In genomic region chr6:122873871-122874719, GRCm38 (mm10) we compare ENCODE assay signal across 8 mouse cellular contexts. TPM values are rescaled to one million over a fixed set of nuclear protein-coding genes. Genes with fewer than 3 reads are reported as not detected.
DNase-seq lines count a peak whose midpoint lies in the region; ATAC-seq and TF ChIP-seq lines count a peak whose summit lies in the region.

Gene Necap1 (plus strand): TSS chr6:122874474.

- peaks cover 65% of the 10 kb centered on the region for H3K4me1 ChIP-seq in bone marrow macrophage, adult 2 months (ENCODE audit: control insufficient read depth, insufficient read depth, low read length)
- H3K4me1 ChIP-seq in embryonic fibroblast, embryonic 13.5 days (ENCODE audit: control insufficient read depth, insufficient read depth, low read length), result peaks cover 5% of the 10 kb centered on the region
- H3K4me1 ChIP-seq in kidney, embryonic 14.5 days (ENCODE audit: control insufficient read depth, insufficient read depth, low read length), result peaks cover 9% of the 10 kb centered on the region; the same call in 1 of the 2 replicates
- H3K4me1 ChIP-seq in limb, embryonic 15.5 days, result peaks cover 11% of the 10 kb centered on the region

- 10% methylated on average over 34 of the region's 43 CpGs for WGBS in kidney, embryonic 14.5 days
- 7% methylated on average over 43 of the region's 43 CpGs for WGBS in limb, embryonic 15.5 days

- peak within 1 kb of the TSS; percentile 99 for H3K27ac ChIP-seq in bone marrow macrophage, adult 2 months (ENCODE audit: insufficient read depth, low read depth, low read length)
- H3K27ac ChIP-seq in embryonic fibroblast, embryonic 13.5 days (ENCODE audit: insufficient read depth, low read length), result peak within 1 kb of the TSS; percentile 78
- H3K27ac ChIP-seq in kidney, embryonic 14.5 days (ENCODE audit: low read depth, low read length), result peak within 1 kb of the TSS; percentile 55; the same call in 1 of the 2 replicates
- H3K27ac ChIP-seq in limb, embryonic 15.5 days, result peak within 1 kb of the TSS; percentile 90

- peak within 1 kb of the TSS; percentile 88 for H3K9ac ChIP-seq in kidney, embryonic 14.5 days (ENCODE audit: low read depth, low read length)
- H3K9ac ChIP-seq in limb, embryonic 15.5 days, result peak within 1 kb of the TSS; percentile 84

- DNase-seq in A20 (ENCODE audit: low read depth, low spot score), result peak; percentile 96
- DNase-seq in heart, adult 9 months (ENCODE audit: low spot score in 2 of 2), result peak; percentile 93 to 97
- peak; percentile 92 to 96 for DNase-seq in monocyte, adult 2 months (ENCODE audit: low read depth in 1 of 2, low spot score in 2 of 2)
- DNase-seq in spleen, postnatal 36 days (ENCODE audit: low spot score in 2 of 2), result peak; percentile 94 to 95

- ATAC-seq in kidney, embryonic 14.5 days (ENCODE audit: low FRiP score, low TSS enrichment), result peak; percentile 99
- peak; percentile 90 for ATAC-seq in limb, embryonic 15.5 days (ENCODE audit: insufficient number of reproducible peaks, low FRiP score, low TSS enrichment, low read depth)

- H3K4me3 ChIP-seq in bone marrow macrophage, adult 2 months (ENCODE audit: insufficient read depth, low read length), result peak within 1 kb of the TSS; percentile 90
- peak within 1 kb of the TSS; percentile 99 for H3K4me3 ChIP-seq in embryonic fibroblast, embryonic 13.5 days (ENCODE audit: insufficient read depth, low read length)
- H3K4me3 ChIP-seq in kidney, embryonic 14.5 days (ENCODE audit: low read length), result peak within 1 kb of the TSS; percentile 89
- H3K4me3 ChIP-seq in limb, embryonic 15.5 days, result peak within 1 kb of the TSS; percentile 88

- no peaks in the 10 kb centered on the region for H3K9me3 ChIP-seq in kidney, embryonic 14.5 days (ENCODE audit: control insufficient read depth, low read length)
- no peaks in the 10 kb centered on the region for H3K9me3 ChIP-seq in limb, embryonic 15.5 days

- no peak for TF ChIP-seq POLR2A in bone marrow macrophage, adult 2 months (IDR thresholded peaks at IDR 0.05; ENCODE audit: borderline replicate concordance, low read depth, low read length)
- peak; percentile 82 for TF ChIP-seq POLR2A in embryonic fibroblast, embryonic 13.5 days (IDR thresholded peaks at IDR 0.05; ENCODE audit: low read depth, low read length)

- H3K27me3 ChIP-seq in kidney, embryonic 14.5 days (ENCODE audit: control insufficient read depth, insufficient read depth, low read length), result no peaks in the 10 kb centered on the region
- no peaks in the 10 kb centered on the region for H3K27me3 ChIP-seq in limb, embryonic 15.5 days

- H3K36me3 ChIP-seq in kidney, embryonic 14.5 days (ENCODE audit: control insufficient read depth, insufficient read depth, low read length), result peaks cover 12% of the 10 kb centered on the region; the same call in 1 of the 2 replicates
- H3K36me3 ChIP-seq in limb, embryonic 15.5 days, result peaks cover 14% of the 10 kb centered on the region; the same call in 1 of the 2 replicates

- peak; percentile 47 for TF ChIP-seq CTCF in bone marrow macrophage, adult 2 months (IDR thresholded peaks at IDR 0.05; ENCODE audit: low read depth, low read length)
- TF ChIP-seq CTCF in embryonic fibroblast, embryonic 13.5 days (IDR thresholded peaks at IDR 0.05; ENCODE audit: borderline replicate concordance, insufficient read depth, low read length), result peak; percentile 75; the same call in 1 of the 2 replicates

- peak within 1 kb of the TSS; percentile 50 for H3K4me2 ChIP-seq in kidney, embryonic 14.5 days (replicated peaks; ENCODE audit: low read depth, low read length)
- H3K4me2 ChIP-seq in limb, embryonic 15.5 days, result peak within 1 kb of the TSS; percentile 47

RNA-seq across cellular contexts. Expression of gene Necap1, which starts in this region (rescaled TPM):
- 61.2 and 67.3 TPM in 2 replicates for polyA plus RNA-seq in bone marrow macrophage, adult 2 months (2012; ENCODE audit: insufficient read depth, insufficient read length, missing spikeins)
- 45.2 and 47.4 TPM in 2 replicates for polyA plus RNA-seq in embryonic fibroblast, embryonic 13.5 days (2011; ENCODE audit: insufficient read length, low read depth, missing spikeins)
- polyA plus RNA-seq in kidney, embryonic 14.5 days (2014; fragmentation: Nextera tagmentation; extraction: Ambion mirVana), result 37.4 and 56.3 TPM in 2 replicates
- 59.4 and 61.7 TPM in 2 replicates for polyA plus RNA-seq in limb, embryonic 15.5 days (2015; fragmentation: Nextera tagmentation; extraction: Ambion mirVana)

Comparison
In these comparisons a context has a peak if more than half of its experiments do, and no peak if none do; other contexts are left out.
1. Peak in every context shown above with its lines: DNase-seq, ATAC-seq, H3K4me3 ChIP-seq and H3K27ac ChIP-seq.